ENCODE assay signal across 9 mouse cellular contexts in the genomic region with DNA sequence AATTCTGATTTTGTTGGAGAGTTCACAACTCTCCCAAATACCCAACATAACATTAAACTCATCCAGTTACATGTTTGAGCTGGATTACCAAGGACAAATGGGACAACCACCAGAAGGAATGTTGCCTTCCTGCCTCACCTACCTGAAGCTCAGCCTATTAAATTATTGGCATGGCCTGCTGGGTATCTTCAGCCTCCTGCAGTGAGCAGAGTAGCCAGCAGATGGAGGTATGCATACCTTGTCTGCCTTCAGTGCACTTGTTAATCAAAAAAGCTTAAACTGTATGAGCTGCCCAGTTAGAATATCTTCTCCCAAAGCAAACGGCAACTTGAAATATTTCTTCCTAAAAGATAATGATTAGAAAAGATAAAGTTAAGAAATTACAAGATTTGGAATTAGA. TPM values are rescaled to one million over a fixed set of nuclear protein-coding genes. Genes with fewer than 3 reads are reported as not detected.
DNase-seq lines count a peak whose midpoint lies in the region; ATAC-seq lines count a peak whose summit lies in the region.
"Had no signal": no experiment of that assay in that cellular context is flagged by ENCODE, and none has a peak within 500 bp of the region (broad histone marks: within the 10 kb centered on the region; RNA-seq: fewer than 3 reads in every experiment).

No protein-coding gene starts in this region.

- no peaks in the 10 kb centered on the region for H3K36me3 ChIP-seq in embryonic facial prominence, embryonic 11.5 days (replicated peaks; ENCODE audit: control insufficient read depth, insufficient read depth, low read depth, low read length)
- no peaks in the 10 kb centered on the region for H3K36me3 ChIP-seq in embryonic facial prominence, embryonic 10.5 days (replicated peaks)
- H3K36me3 ChIP-seq in hindbrain, embryonic 12.5 days, result no peaks in the 10 kb centered on the region
- H3K36me3 ChIP-seq: midbrain, embryonic 12.5 days had no signal

- no peaks in the 10 kb centered on the region for H3K9me3 ChIP-seq in embryonic facial prominence, embryonic 11.5 days (replicated peaks; ENCODE audit: control insufficient read depth, low read length)
- no peaks in the 10 kb centered on the region for H3K9me3 ChIP-seq in embryonic facial prominence, embryonic 10.5 days
- no peaks in the 10 kb centered on the region for H3K9me3 ChIP-seq in hindbrain, embryonic 12.5 days (replicated peaks)
- H3K9me3 ChIP-seq: midbrain, embryonic 12.5 days had no signal

- no peak overlapping the region for H3K9ac ChIP-seq in embryonic facial prominence, embryonic 11.5 days (replicated peaks; ENCODE audit: low read length)
- H3K9ac ChIP-seq in hindbrain, embryonic 12.5 days, result no peak overlapping the region
- H3K9ac ChIP-seq: midbrain, embryonic 12.5 days had no signal

- H3K27me3 ChIP-seq in embryonic facial prominence, embryonic 11.5 days (ENCODE audit: control insufficient read depth, insufficient read depth, low read length), result no peaks in the 10 kb centered on the region
- H3K27me3 ChIP-seq in embryonic facial prominence, embryonic 10.5 days (replicated peaks; ENCODE audit: low read depth, poor library complexity, severe bottlenecking), result no peaks in the 10 kb centered on the region
- H3K27me3 ChIP-seq in hindbrain, embryonic 12.5 days, result no peaks in the 10 kb centered on the region
- H3K27me3 ChIP-seq: midbrain, embryonic 12.5 days had no signal

- 93% methylated on average over 1 of the region's 1 CpGs for WGBS in embryonic facial prominence, embryonic 11.5 days
- 89% methylated on average over 1 of the region's 1 CpGs for WGBS in embryonic facial prominence, embryonic 10.5 days
- WGBS in hindbrain, embryonic 12.5 days, result 98% methylated on average over 1 of the region's 1 CpGs

- H3K4me2 ChIP-seq in embryonic facial prominence, embryonic 11.5 days (ENCODE audit: low read depth, low read length), result no peak overlapping the region
- no peak overlapping the region for H3K4me2 ChIP-seq in hindbrain, embryonic 12.5 days (replicated peaks)
- H3K4me2 ChIP-seq: midbrain, embryonic 12.5 days had no signal

- no peak overlapping the region for H3K4me3 ChIP-seq in embryonic facial prominence, embryonic 11.5 days (ENCODE audit: low read depth, low read length)
- no peak overlapping the region for H3K4me3 ChIP-seq in embryonic facial prominence, embryonic 10.5 days
- H3K4me3 ChIP-seq in hindbrain, embryonic 12.5 days, result no peak overlapping the region
- H3K4me3 ChIP-seq: midbrain, embryonic 12.5 days had no signal

- no peaks in the 10 kb centered on the region for H3K4me1 ChIP-seq in embryonic facial prominence, embryonic 11.5 days (ENCODE audit: control insufficient read depth, insufficient read depth, low read length)
- peaks cover 4% of the 10 kb centered on the region; the same call in 1 of the 2 replicates for H3K4me1 ChIP-seq in embryonic facial prominence, embryonic 10.5 days
- 0 out of 2 replicates have a peak, but pooled peaks cover 4% of the 10 kb centered on the region for H3K4me1 ChIP-seq in hindbrain, embryonic 12.5 days
- H3K4me1 ChIP-seq: midbrain, embryonic 12.5 days had no signal

- H3K27ac ChIP-seq in embryonic facial prominence, embryonic 11.5 days (replicated peaks; ENCODE audit: low read depth, low read length), result no peak overlapping the region
- no peak overlapping the region for H3K27ac ChIP-seq in embryonic facial prominence, embryonic 10.5 days (replicated peaks)
- no peak overlapping the region for H3K27ac ChIP-seq in hindbrain, embryonic 12.5 days
- H3K27ac ChIP-seq: midbrain, embryonic 12.5 days had no signal

- DNase-seq in embryonic facial prominence, embryonic 11.5 days (ENCODE audit: low spot score), result peak; percentile 8
- no peak for DNase-seq in embryonic facial prominence, embryonic 10.5 days (ENCODE audit: low spot score)
- peak; percentile 41 for DNase-seq in urinary bladder, postnatal 14 days (ENCODE audit: low spot score)
- DNase-seq in urinary bladder, postnatal 4 days (ENCODE audit: low spot score in 2 of 2), result no peak
- peak; percentile 45 for DNase-seq in kidney, postnatal 10 days
- peak; percentile 44 for DNase-seq in thymus, postnatal 4 days
- DNase-seq in gastrocnemius, postnatal 10 days, result no peak

- no peak for ATAC-seq in embryonic facial prominence, embryonic 11.5 days (replicated peaks; ENCODE audit: insufficient number of reproducible peaks, low FRiP score, low TSS enrichment, low read depth)
- ATAC-seq in hindbrain, embryonic 12.5 days (ENCODE audit: low FRiP score), result no peak

RNA-seq across cellular contexts. Expression of a gene that starts 15.3 kb away (rescaled TPM):
- polyA plus RNA-seq in embryonic facial prominence, embryonic 11.5 days (2014; fragmentation: Nextera tagmentation; extraction: Ambion mirVana), result 141 and 153 TPM in 2 replicates
- 129 and 131 TPM in 2 replicates for polyA plus RNA-seq in embryonic facial prominence, embryonic 10.5 days (2016; fragmentation: Nextera tagmentation; extraction: Ambion mirVana)
- 10 to 100 TPM; 36.6 to 38.7 TPM for total RNA-seq in gastrocnemius, postnatal 10 days (2021)
- polyA plus RNA-seq in hindbrain, embryonic 12.5 days (2016; fragmentation: Nextera tagmentation; extraction: Ambion mirVana), result 74.1 and 75.7 TPM in 2 replicates

Comparison
In these comparisons a context has a peak if more than half of its experiments do, and no peak if none do; other contexts are left out.
1. DNase-seq: peak in embryonic facial prominence, embryonic 11.5 days (single experiment), urinary bladder, postnatal 14 days (single experiment), kidney, postnatal 10 days (single experiment) and thymus, postnatal 4 days (single experiment); none in embryonic facial prominence, embryonic 10.5 days (single experiment), urinary bladder, postnatal 4 days (0 of 2) and gastrocnemius, postnatal 10 days (single experiment).